Mouse (Mus musculus) left cerebral cortex, adult 11 months (tissue): ENCODE measurements around the gene Mrgprb5.
"Not testable (repeated sequence)": the region's sequence is repeated elsewhere in the genome, so short reads cannot be mapped to it uniquely, and the experiment has no call there.

Experiments
- DNase-seq: peaks from one replicate; pipeline ENCODE4 v3.0.0; 2022; ENCODE audit warnings: low spot score

Mrgprb5 gene

DNA sequence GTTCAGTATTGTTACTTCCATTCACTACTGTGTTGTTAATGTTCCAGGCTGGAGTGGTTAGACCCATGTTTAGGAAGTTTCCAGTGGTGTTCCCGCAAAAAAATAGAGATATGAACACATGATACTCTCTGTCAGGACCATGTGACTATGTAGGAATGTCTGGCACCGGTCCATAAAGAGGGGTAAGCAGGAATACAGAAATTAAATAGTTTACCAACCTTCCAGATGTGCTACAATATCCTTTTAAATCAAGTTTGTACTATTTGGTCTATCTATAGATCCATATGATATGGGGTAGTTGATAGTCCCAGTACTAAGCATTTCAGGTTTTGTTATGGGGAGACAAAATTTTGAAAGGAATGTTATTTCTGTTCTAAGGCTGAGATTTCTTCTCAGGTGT is at the start of gene Mrgprb5:
Gene Mrgprb5 (minus strand): TSS at position 101 of the 400 bp plus-strand sequence.
- DNase-seq, result no peak

DNA sequence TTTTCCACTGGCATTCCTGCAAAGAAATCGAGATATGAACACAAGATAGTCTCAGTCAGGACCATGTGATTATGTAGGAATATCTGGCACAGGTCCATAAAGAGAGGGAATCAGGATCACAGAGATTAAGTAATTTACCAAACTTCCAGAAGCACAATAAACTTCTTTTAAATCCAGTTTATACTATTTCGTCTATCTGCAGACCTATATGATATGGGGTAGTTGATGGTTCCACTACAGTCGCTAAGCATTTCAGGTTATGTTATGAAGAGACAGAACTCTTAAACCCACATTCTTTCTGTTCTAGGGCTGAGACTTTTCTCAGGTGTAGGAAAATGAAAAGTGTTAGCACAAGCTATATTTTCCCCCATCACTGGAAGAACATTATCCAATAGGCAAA is 30.4 kb upstream of the Mrgprb5 start, which contains the start of gene Mrgprb4:
Gene Mrgprb4 (minus strand): TSS at position 101 of the 400 bp plus-strand sequence.
- DNase-seq, result no peak

DNA sequence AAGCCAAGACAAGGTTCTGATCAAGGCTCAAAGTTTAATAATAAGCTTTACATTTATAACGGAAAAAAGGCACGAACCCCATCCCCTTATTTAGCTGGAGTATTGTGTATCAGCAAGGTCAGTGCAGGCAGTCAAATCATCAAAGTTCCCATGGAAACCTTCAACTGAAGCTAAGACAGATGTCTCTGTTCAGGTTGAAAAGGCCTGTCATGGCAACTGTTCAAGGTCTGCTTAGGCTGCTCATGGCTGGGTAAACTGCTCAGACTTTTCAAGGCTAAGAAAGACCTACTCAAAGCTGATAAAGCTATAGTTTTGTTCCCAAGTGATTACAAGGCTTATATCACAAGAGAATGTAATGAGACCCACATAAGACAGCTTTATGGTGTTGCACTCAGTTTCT is 1.3 kb downstream of the Mrgprb5 start:
- DNase-seq, result no peak

DNA sequence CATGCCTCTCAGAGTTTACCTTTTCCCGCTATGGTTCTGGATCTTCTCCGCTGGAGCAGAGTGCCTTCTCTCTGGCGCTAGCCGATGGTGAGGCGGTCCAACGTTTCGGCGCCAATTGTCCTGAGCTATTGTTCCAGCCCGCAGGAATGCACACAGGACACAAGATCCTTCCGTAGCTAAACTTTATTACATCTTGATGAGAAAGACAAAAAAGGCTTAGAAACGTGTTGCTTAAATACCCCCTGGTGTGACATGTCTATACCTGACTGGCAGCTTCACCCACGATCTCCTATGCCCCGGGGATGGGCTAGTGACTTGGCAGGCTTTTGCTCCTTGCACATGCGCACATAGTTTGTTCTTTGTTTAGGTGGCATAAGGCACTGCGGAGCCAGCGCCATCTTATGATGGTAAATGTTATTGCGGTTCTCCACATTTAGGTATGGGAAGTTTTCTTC is 30.5 kb downstream of the Mrgprb5 start:
- no peak for DNase-seq

- no peak for DNase-seq
These were observed 31.4 kb downstream of the Mrgprb5 start for GRCm38 (mm10) chr7:48137216-48138077.

GRCm38 (mm10) chr7:48132674-48133073 is 36.1 kb downstream of the Mrgprb5 start:
- no peak for DNase-seq

DNA sequence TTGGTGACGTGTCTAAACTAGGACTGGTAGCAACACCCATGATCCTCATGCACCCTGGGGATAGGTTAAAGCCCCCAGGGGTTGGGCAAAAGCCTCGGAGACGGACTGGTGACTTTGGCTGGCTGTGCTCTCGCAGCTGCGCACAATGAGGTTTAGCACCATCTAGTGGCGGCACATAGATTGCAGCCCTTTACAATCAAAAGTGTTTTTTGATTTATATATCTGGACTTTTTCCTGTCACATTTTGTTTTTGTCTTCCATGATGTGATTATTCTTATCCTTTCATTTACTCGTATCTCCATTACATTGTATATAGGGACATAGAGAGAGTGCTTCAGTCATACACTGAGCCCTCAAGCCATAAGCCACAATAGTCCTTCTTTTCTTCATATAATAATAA is 36.6 kb downstream of the Mrgprb5 start:
- not testable (repeated sequence) for DNase-seq

GRCm38 (mm10) chr7:48131820-48132219 is 37.0 kb downstream of the Mrgprb5 start:
- not testable (repeated sequence) for DNase-seq

- DNase-seq, result no peak
These were observed 45.0 kb downstream of the Mrgprb5 start for GRCm38 (mm10) chr7:48123806-48124205.
